Mouse (Mus musculus): ENCODE measurements around the gene Dnajc6. TPM values are rescaled to one million over a fixed set of nuclear protein-coding genes. Genes with fewer than 3 reads are reported as not detected.
A peak's percentile ranks its signal among the peaks of the same experiment; 100 is the strongest.

Gene Dnajc6
- polyA plus RNA-seq, 1 experiment = 0.07 TPM

GRCm38 (mm10) chr4:101550671-101551161, 54.3 kb downstream of the Dnajc6 start:
- Histone ChIP-seq H3ac (ENCODE audit: control insufficient read depth, insufficient read length) (no peak overlapping the region), H3K4me3 (no peak overlapping the region), H3K79me2 (ENCODE audit: control insufficient read depth, insufficient read depth) (no peaks in the 10 kb centered on the region), H3K36me3 (ENCODE audit: control insufficient read depth, insufficient read depth) (no peaks in the 10 kb centered on the region), H3K4me2 (ENCODE audit: low read depth) (no peak overlapping the region), H3K27me3 (ENCODE audit: control insufficient read depth, insufficient read depth, insufficient read length) (no peaks in the 10 kb centered on the region)
- TF ChIP-seq SRF (IDR thresholded peaks at IDR 0.05; ENCODE audit: control insufficient read depth, insufficient read length, low read depth) (no peak), REST (IDR thresholded peaks at IDR 0.05; ENCODE audit: insufficient read depth, insufficient read length) (peak; percentile 84)

- no peak for TF ChIP-seq E2F4 (IDR thresholded peaks at IDR 0.05; ENCODE audit: insufficient read depth)
- TF ChIP-seq POLR2A (IDR thresholded peaks at IDR 0.05; ENCODE audit: insufficient read length, low read depth) = no peak
- TF ChIP-seq TCF12 (IDR thresholded peaks at IDR 0.05; ENCODE audit: insufficient read depth, poor library complexity, severe bottlenecking) = no peak
- TF ChIP-seq POLR2AphosphoS2 (IDR thresholded peaks at IDR 0.05; ENCODE audit: insufficient read length, low read depth) = no peak
- no peak for TF ChIP-seq MYOD1 (IDR thresholded peaks at IDR 0.05; ENCODE audit: control insufficient read depth in 1 of 3, insufficient read length in 2 of 3, low read depth in 2 of 3)
- no peak for TF ChIP-seq TCF3 (IDR thresholded peaks at IDR 0.05; ENCODE audit: insufficient read length, low read depth)
- no peak for TF ChIP-seq CEBPB (IDR thresholded peaks at IDR 0.05; ENCODE audit: insufficient read depth, poor library complexity, severe bottlenecking)
- TF ChIP-seq USF1 (IDR thresholded peaks at IDR 0.05; ENCODE audit: low read depth) = no peak
- no peak for TF ChIP-seq MAX (IDR thresholded peaks at IDR 0.05; ENCODE audit: low read depth)
- no peak for TF ChIP-seq REST (IDR thresholded peaks at IDR 0.05; ENCODE audit: insufficient read depth, insufficient read length)
- TF ChIP-seq SRF (IDR thresholded peaks at IDR 0.05; ENCODE audit: control insufficient read depth, insufficient read length, low read depth) = no peak
- no peak for TF ChIP-seq MYOG (IDR thresholded peaks at IDR 0.05; ENCODE audit: control insufficient read depth in 1 of 3, insufficient read depth in 1 of 3, insufficient read length in 2 of 3, low read depth in 2 of 3)
- Histone ChIP-seq H3K27me3 (ENCODE audit: control insufficient read depth, insufficient read depth, insufficient read length) (no peaks in the 10 kb centered on the region), H3K4me3 (no peak overlapping the region), H3K79me2 (ENCODE audit: control insufficient read depth, insufficient read depth) (no peaks in the 10 kb centered on the region), H3K36me3 (ENCODE audit: control insufficient read depth, insufficient read depth) (no peaks in the 10 kb centered on the region), H3ac (ENCODE audit: control insufficient read depth, insufficient read length) (no peak overlapping the region), H3K4me2 (ENCODE audit: low read depth) (no peak overlapping the region)
These were observed 55.0 kb downstream of the Dnajc6 start for GRCm38 (mm10) chr4:101551425-101551824.

DNA sequence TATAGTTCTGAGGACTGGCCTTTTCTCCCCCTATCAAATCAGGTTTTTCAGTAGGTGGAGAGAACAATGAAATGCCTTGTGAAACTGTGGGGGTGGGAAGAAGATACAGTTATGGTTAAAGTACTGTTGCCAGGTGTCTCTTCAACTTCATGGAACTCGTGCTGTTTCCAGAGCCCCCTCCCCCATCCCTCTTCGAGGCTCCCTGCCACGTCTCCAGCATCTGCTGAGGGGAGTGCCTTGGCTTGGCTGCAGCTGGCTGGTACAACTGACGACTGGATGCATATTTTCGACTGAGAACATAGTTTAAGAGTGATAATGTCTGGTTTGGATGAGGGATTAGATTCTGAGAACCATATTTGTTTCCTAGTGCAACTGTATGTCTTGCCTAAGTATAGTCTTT, 55.9 kb downstream of the Dnajc6 start:
- TF ChIP-seq TCF3 (IDR thresholded peaks at IDR 0.05; ENCODE audit: insufficient read length, low read depth) = no peak
- no peak for TF ChIP-seq MYOD1 (IDR thresholded peaks at IDR 0.05; ENCODE audit: control insufficient read depth in 1 of 3, insufficient read length in 2 of 3, low read depth in 2 of 3)
- TF ChIP-seq POLR2A (IDR thresholded peaks at IDR 0.05; ENCODE audit: insufficient read length, low read depth) = no peak
- no peak for TF ChIP-seq MYOG (IDR thresholded peaks at IDR 0.05; ENCODE audit: control insufficient read depth in 1 of 3, insufficient read depth in 1 of 3, insufficient read length in 2 of 3, low read depth in 2 of 3)
- TF ChIP-seq POLR2AphosphoS2 (IDR thresholded peaks at IDR 0.05; ENCODE audit: insufficient read length, low read depth) = no peak
- TF ChIP-seq REST (IDR thresholded peaks at IDR 0.05; ENCODE audit: insufficient read depth, insufficient read length) = no peak
- TF ChIP-seq MAX (IDR thresholded peaks at IDR 0.05; ENCODE audit: low read depth) = no peak
- no peak for TF ChIP-seq SRF (IDR thresholded peaks at IDR 0.05; ENCODE audit: control insufficient read depth, insufficient read length, low read depth)
- no peak for TF ChIP-seq CEBPB (IDR thresholded peaks at IDR 0.05; ENCODE audit: insufficient read depth, poor library complexity, severe bottlenecking)
- no peak for TF ChIP-seq E2F4 (IDR thresholded peaks at IDR 0.05; ENCODE audit: insufficient read depth)
- TF ChIP-seq TCF12 (IDR thresholded peaks at IDR 0.05; ENCODE audit: insufficient read depth, poor library complexity, severe bottlenecking) = no peak
- no peak for TF ChIP-seq USF1 (IDR thresholded peaks at IDR 0.05; ENCODE audit: low read depth)
- Histone ChIP-seq H3K79me2 (ENCODE audit: control insufficient read depth, insufficient read depth) (no peaks in the 10 kb centered on the region), H3K36me3 (ENCODE audit: control insufficient read depth, insufficient read depth) (no peaks in the 10 kb centered on the region), H3ac (ENCODE audit: control insufficient read depth, insufficient read length) (no peak overlapping the region), H3K4me2 (ENCODE audit: low read depth) (no peak overlapping the region), H3K27me3 (ENCODE audit: control insufficient read depth, insufficient read depth, insufficient read length) (no peaks in the 10 kb centered on the region), H3K4me3 (no peak overlapping the region)

DNA sequence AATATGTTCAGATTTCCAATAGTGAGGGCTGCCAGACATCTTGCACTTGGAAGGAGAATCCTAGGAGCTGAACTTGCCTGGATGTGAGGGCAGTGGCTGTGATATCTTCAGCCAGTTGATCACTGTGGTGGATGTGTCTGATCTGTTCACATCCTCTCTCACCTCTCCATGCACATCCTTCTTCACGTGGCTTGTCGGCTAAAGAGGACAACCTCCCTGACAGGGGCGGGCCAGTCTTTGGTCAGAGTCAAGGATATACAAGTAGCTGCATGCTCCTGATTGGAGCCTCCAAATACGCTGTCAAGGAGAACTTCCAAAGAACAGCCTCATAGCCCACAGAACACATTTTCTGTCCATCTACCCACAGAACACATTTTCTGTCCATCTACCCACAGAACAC, 58.6 kb downstream of the Dnajc6 start:
- no peak for TF ChIP-seq POLR2AphosphoS2 (IDR thresholded peaks at IDR 0.05; ENCODE audit: insufficient read length, low read depth)
- no peak for TF ChIP-seq MYOG (IDR thresholded peaks at IDR 0.05; ENCODE audit: control insufficient read depth in 1 of 3, insufficient read depth in 1 of 3, insufficient read length in 2 of 3, low read depth in 2 of 3)
- TF ChIP-seq MYOD1 (IDR thresholded peaks at IDR 0.05; ENCODE audit: control insufficient read depth in 1 of 3, insufficient read length in 2 of 3, low read depth in 2 of 3) = no peak
- no peak for TF ChIP-seq TCF3 (IDR thresholded peaks at IDR 0.05; ENCODE audit: insufficient read length, low read depth)
- TF ChIP-seq CEBPB (IDR thresholded peaks at IDR 0.05; ENCODE audit: insufficient read depth, poor library complexity, severe bottlenecking) = no peak
- H3K79me2 ChIP-seq (ENCODE audit: control insufficient read depth, insufficient read depth) = no peaks in the 10 kb centered on the region
- no peaks in the 10 kb centered on the region for H3K36me3 ChIP-seq (ENCODE audit: control insufficient read depth, insufficient read depth)
- no peaks in the 10 kb centered on the region for H3K27me3 ChIP-seq (ENCODE audit: control insufficient read depth, insufficient read depth, insufficient read length)
- H3K4me3 ChIP-seq = no peak overlapping the region
- no peak overlapping the region for H3K4me2 ChIP-seq (ENCODE audit: low read depth)
- no peak overlapping the region for H3ac ChIP-seq (ENCODE audit: control insufficient read depth, insufficient read length)

DNA sequence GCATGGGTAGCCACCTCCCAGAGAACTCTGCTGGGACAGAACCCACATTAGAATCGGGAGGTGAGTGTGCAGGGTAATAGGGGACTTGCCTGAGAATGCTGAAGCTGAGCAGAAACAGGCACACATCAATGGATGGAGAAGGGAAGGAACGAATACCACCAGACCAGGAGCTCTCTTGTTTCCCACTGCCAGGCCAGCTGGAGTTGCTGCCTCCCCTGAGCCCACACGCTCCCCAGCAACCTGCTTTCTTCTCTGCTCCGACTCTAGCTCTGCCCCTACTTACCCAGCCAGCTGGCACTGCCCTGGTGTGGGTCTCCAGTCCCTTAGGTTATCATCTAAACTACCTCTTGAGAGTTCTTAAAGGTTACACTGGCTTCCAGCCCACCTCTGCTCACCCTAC, 63.7 kb downstream of the Dnajc6 start:
- no peak overlapping the region for H3ac ChIP-seq (ENCODE audit: control insufficient read depth, insufficient read length)
- H3K79me2 ChIP-seq (ENCODE audit: control insufficient read depth, insufficient read depth) = no peaks in the 10 kb centered on the region
- TF ChIP-seq REST (IDR thresholded peaks at IDR 0.05; ENCODE audit: insufficient read depth, insufficient read length) (no peak), USF1 (IDR thresholded peaks at IDR 0.05; ENCODE audit: low read depth) (no peak), MYOD1 (IDR thresholded peaks at IDR 0.05; ENCODE audit: control insufficient read depth in 1 of 3, insufficient read length in 2 of 3, low read depth in 2 of 3) (no peak), SRF (IDR thresholded peaks at IDR 0.05; ENCODE audit: control insufficient read depth, insufficient read length, low read depth) (no peak), POLR2AphosphoS2 (IDR thresholded peaks at IDR 0.05; ENCODE audit: insufficient read length, low read depth) (no peak), TCF3 (IDR thresholded peaks at IDR 0.05; ENCODE audit: insufficient read length, low read depth) (no peak), MAX (IDR thresholded peaks at IDR 0.05; ENCODE audit: low read depth) (no peak), MYOG (IDR thresholded peaks at IDR 0.05; ENCODE audit: control insufficient read depth in 1 of 3, insufficient read depth in 1 of 3, insufficient read length in 2 of 3, low read depth in 2 of 3) (no peak), CEBPB (IDR thresholded peaks at IDR 0.05; ENCODE audit: insufficient read depth, poor library complexity, severe bottlenecking) (no peak), E2F4 (IDR thresholded peaks at IDR 0.05; ENCODE audit: insufficient read depth) (no peak), TCF12 (IDR thresholded peaks at IDR 0.05; ENCODE audit: insufficient read depth, poor library complexity, severe bottlenecking) (no peak), POLR2A (IDR thresholded peaks at IDR 0.05; ENCODE audit: insufficient read length, low read depth) (no peak)

More for the DNA sequence above, 63.7 kb downstream of the Dnajc6 start:
- no peaks in the 10 kb centered on the region for H3K36me3 ChIP-seq (ENCODE audit: control insufficient read depth, insufficient read depth)
- H3K27me3 ChIP-seq (ENCODE audit: control insufficient read depth, insufficient read depth, insufficient read length) = peaks cover 4% of the 10 kb centered on the region
- no peak overlapping the region for H3K4me2 ChIP-seq (ENCODE audit: low read depth)
- no peak overlapping the region for H3K4me3 ChIP-seq

All from myocyte (in vitro differentiated cells).